ENCODE assay signal across 8 mouse cellular contexts in the genomic region with DNA sequence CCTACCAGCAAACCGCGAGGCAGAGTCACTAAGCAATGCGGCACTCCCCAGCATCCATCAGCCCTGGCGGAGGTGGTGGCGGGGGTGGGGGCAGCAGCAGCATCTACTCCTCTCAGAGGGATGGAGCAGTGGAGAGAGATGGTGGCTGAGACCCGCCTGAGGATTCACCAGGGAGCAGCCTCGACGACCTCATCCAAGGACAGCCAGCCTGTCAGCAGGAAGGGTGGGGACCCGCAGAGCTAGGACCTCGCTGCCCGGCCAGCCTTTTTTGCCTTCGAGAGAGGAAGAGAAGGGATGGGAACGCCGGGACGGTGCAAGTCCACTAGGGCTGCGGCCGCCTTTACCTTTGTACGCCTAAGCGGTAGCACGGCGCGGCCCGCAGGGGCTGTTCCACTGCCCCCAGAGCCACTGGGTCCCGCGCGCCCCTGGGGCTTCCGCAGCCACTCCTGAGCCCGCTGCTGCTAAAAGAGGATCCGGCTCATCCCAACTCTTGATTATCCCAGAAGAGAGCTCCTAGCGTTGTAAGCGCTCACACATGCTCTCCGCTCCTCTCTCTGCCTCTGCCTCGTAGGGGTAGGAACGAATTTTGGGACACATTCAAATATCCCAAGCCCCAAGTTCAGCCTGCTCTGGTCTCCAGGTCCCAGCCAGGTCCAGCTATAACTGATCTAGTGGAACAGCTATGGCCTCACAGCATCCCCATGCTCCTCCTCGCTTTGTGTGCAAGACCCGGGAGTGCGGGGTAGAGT. TPM values are rescaled to one million over a fixed set of nuclear protein-coding genes. Genes with fewer than 3 reads are reported as not detected.
DNase-seq lines count a peak whose midpoint lies in the region; ATAC-seq lines count a peak whose summit lies in the region.

Gene Clvs2, minus strand, starts transcription at position 639 of the 749 bp plus-strand sequence.

- peak within 1 kb of the TSS; percentile 40 for H3K4me3 ChIP-seq in kidney, embryonic 14.5 days (ENCODE audit: low read length)
- H3K4me3 ChIP-seq in embryonic facial prominence, embryonic 13.5 days: peak within 1 kb of the TSS; percentile 43
- peak within 1 kb of the TSS; percentile 49 for H3K4me3 ChIP-seq in hindbrain, embryonic 14.5 days (replicated peaks; ENCODE audit: low read length)

- H3K27me3 ChIP-seq in kidney, embryonic 14.5 days (ENCODE audit: control insufficient read depth, insufficient read depth, low read length): peaks cover 6% of the 10 kb centered on the region
- H3K27me3 ChIP-seq in embryonic facial prominence, embryonic 13.5 days: peaks cover 29% of the 10 kb centered on the region
- no peaks in the 10 kb centered on the region for H3K27me3 ChIP-seq in hindbrain, embryonic 14.5 days (ENCODE audit: control insufficient read depth, insufficient read depth, low read length)

- no peak within 1 kb of the TSS for H3K27ac ChIP-seq in kidney, embryonic 14.5 days (ENCODE audit: low read depth, low read length)
- H3K27ac ChIP-seq in embryonic facial prominence, embryonic 13.5 days: no peak within 1 kb of the TSS
- H3K27ac ChIP-seq in hindbrain, embryonic 14.5 days: peak within 1 kb of the TSS; percentile 90

- H3K9me3 ChIP-seq in kidney, embryonic 14.5 days (ENCODE audit: control insufficient read depth, low read length): no peaks in the 10 kb centered on the region
- no peaks in the 10 kb centered on the region for H3K9me3 ChIP-seq in embryonic facial prominence, embryonic 13.5 days
- H3K9me3 ChIP-seq in hindbrain, embryonic 14.5 days (ENCODE audit: control insufficient read depth, low read length): no peaks in the 10 kb centered on the region

- no peaks in the 10 kb centered on the region for H3K4me1 ChIP-seq in kidney, embryonic 14.5 days (ENCODE audit: control insufficient read depth, insufficient read depth, low read length)
- peaks cover 6% of the 10 kb centered on the region; the same call in 1 of the 2 replicates for H3K4me1 ChIP-seq in embryonic facial prominence, embryonic 13.5 days
- peaks cover 19% of the 10 kb centered on the region for H3K4me1 ChIP-seq in hindbrain, embryonic 14.5 days (replicated peaks; ENCODE audit: control insufficient read depth, insufficient read depth, low read length)

- intact Hi-C loops in left cerebral cortex, postnatal 4 days (cut with DNase I): no loop called here

- 1% methylated on average over 37 of the region's 37 CpGs for WGBS in kidney, embryonic 14.5 days
- 1% methylated on average over 37 of the region's 37 CpGs for WGBS in embryonic facial prominence, embryonic 13.5 days
- 1% methylated on average over 37 of the region's 37 CpGs for WGBS in hindbrain, embryonic 14.5 days

- peak within 1 kb of the TSS; percentile 65 for H3K4me2 ChIP-seq in kidney, embryonic 14.5 days (replicated peaks; ENCODE audit: low read depth, low read length)
- peak within 1 kb of the TSS; percentile 79 for H3K4me2 ChIP-seq in embryonic facial prominence, embryonic 13.5 days
- peak within 1 kb of the TSS; percentile 68 for H3K4me2 ChIP-seq in hindbrain, embryonic 14.5 days (replicated peaks)

- H3K9ac ChIP-seq in kidney, embryonic 14.5 days (ENCODE audit: low read depth, low read length): no peak within 1 kb of the TSS
- H3K9ac ChIP-seq in embryonic facial prominence, embryonic 13.5 days: peak within 1 kb of the TSS; percentile 67
- H3K9ac ChIP-seq in hindbrain, embryonic 14.5 days: peak within 1 kb of the TSS; percentile 83

- no peaks in the 10 kb centered on the region for H3K36me3 ChIP-seq in kidney, embryonic 14.5 days (ENCODE audit: control insufficient read depth, insufficient read depth, low read length)
- H3K36me3 ChIP-seq in embryonic facial prominence, embryonic 13.5 days: no peaks in the 10 kb centered on the region
- H3K36me3 ChIP-seq in hindbrain, embryonic 14.5 days (replicated peaks; ENCODE audit: control insufficient read depth, insufficient read depth): no peaks in the 10 kb centered on the region

- ATAC-seq in kidney, embryonic 14.5 days (ENCODE audit: low FRiP score, low TSS enrichment): peak; percentile 77
- no peak for ATAC-seq in embryonic facial prominence, embryonic 13.5 days (ENCODE audit: insufficient number of reproducible peaks, insufficient read depth, low FRiP score, low TSS enrichment, low read depth)
- ATAC-seq in hindbrain, embryonic 14.5 days (ENCODE audit: low FRiP score): peak; percentile 94
- ATAC-seq in erythroblast, adult 5-6 weeks (replicated peaks; ENCODE audit: low FRiP score, poor library complexity, severe bottlenecking): no peak

- no peak for DNase-seq in kidney, adult 18-20 months
- peak; percentile 63 for DNase-seq in ZHBTc4 (ENCODE audit: low read depth, low spot score)
- peak; percentile 54 for DNase-seq in hindbrain, embryonic 14.5 days (ENCODE audit: low spot score)
- peak; percentile 55 for DNase-seq in left cerebral cortex, postnatal 4 days
- DNase-seq in right cerebral cortex, adult 2 months (ENCODE audit: low spot score in 2 of 2): peak; percentile 89 to 95

RNA-seq across cellular contexts. Expression of gene Clvs2, which starts in this region (rescaled TPM):
- polyA plus RNA-seq in kidney, embryonic 14.5 days (2014; fragmentation: Nextera tagmentation; extraction: Ambion mirVana): not detected in 2 replicates
- polyA plus RNA-seq in embryonic facial prominence, embryonic 13.5 days (2015; fragmentation: Nextera tagmentation; extraction: Ambion mirVana): 0.07 TPM in 1 of 2 replicates, not detected in the other
- 26.6 and 29.9 TPM in 2 replicates for polyA plus RNA-seq in hindbrain, embryonic 14.5 days (2014; fragmentation: Nextera tagmentation; extraction: Ambion mirVana)
- 10 to 100 TPM; 62.4 to 76.9 TPM for total RNA-seq in left cerebral cortex, postnatal 4 days (2021)
- total RNA-seq in erythroblast, adult 5-6 weeks (2015; ENCODE audit: low replicate concordance): not detected in 2 replicates
- total RNA-seq in erythroblast, adult 5-6 weeks (2017; ENCODE audit: low replicate concordance): not detected in 2 replicates

Comparison
In these comparisons a context has a peak if more than half of its experiments do, and no peak if none do; other contexts are left out.
1. RNA of gene Clvs2 (total RNA-seq): 62.4 to 76.9 TPM in left cerebral cortex, postnatal 4 days; not detected in erythroblast, adult 5-6 weeks; every median in the first group is over 10 times any median in the second.
2. RNA of gene Clvs2 (polyA plus RNA-seq): 26.6 to 29.9 TPM in hindbrain, embryonic 14.5 days; 0.07 TPM in embryonic facial prominence, embryonic 13.5 days and not detected in kidney, embryonic 14.5 days; every median in the first group is over 10 times any median in the second.
3. Peak in ATAC-seq, H3K4me3 ChIP-seq and H3K4me2 ChIP-seq in kidney, embryonic 14.5 days; RNA of the gene not detected or under 1 TPM.
4. Peak in every context shown above with its lines, with median percentiles within 50 percentile points of each other: H3K4me2 ChIP-seq and H3K4me3 ChIP-seq.